Mouse (Mus musculus) heart, postnatal 0 days (tissue): Measurements from ENCODE around the gene Mgat4b.

Source experiments
- CTCF ChIP-seq: IDR thresholded peaks from 2 replicates; pipeline ENCODE4 v1.5.1; 2016; ENCODE audit warnings: antibody characterized with exemption, control low read depth, low read depth
- EP300 ChIP-seq: IDR thresholded peaks from 2 replicates; pipeline ENCODE4 v1.6.1; 2016; ENCODE audit warnings: antibody characterized with exemption, low read depth

- TF ChIP-seq CTCF (no peak), EP300 (no peak)
These were observed 18.1 kb downstream of the Mgat4b start for GRCm38 (mm10) chr11:50228772-50229171.
